Mouse (Mus musculus): ENCODE results near the gene Tex12. TPM values are rescaled to one million over a fixed set of nuclear protein-coding genes. Genes with fewer than 3 reads are reported as not detected.

Tex12 gene
- polyA plus RNA-seq, 1 experiment from 2014 or later, result not detected

GRCm38 (mm10) chr9:50593544-50593943 lies 32.4 kb upstream of the Tex12 start:
- Histone ChIP-seq H3K27me3 (replicated peaks; ENCODE audit: control insufficient read depth, insufficient read depth, low read length) (no peaks in the 10 kb centered on the region), H3K9ac (replicated peaks; ENCODE audit: low read depth, low read length) (no peak overlapping the region), H3K27ac (ENCODE audit: low read length) (no peak overlapping the region), H3K4me3 (replicated peaks; ENCODE audit: low read length) (no peak overlapping the region), H3K4me1 (replicated peaks; ENCODE audit: control insufficient read depth, insufficient read depth, low read length) (no peaks in the 10 kb centered on the region), H3K9me3 (ENCODE audit: control insufficient read depth, low read length) (no peaks in the 10 kb centered on the region), H3K36me3 (ENCODE audit: control insufficient read depth, insufficient read depth) (peaks cover 11% of the 10 kb centered on the region), H3K4me2 (ENCODE audit: low read length) (no peak overlapping the region)
- ATAC-seq, result no peak
- 88% methylated on average over 3 of the region's 3 CpGs for WGBS

- Histone ChIP-seq H3K36me3 (ENCODE audit: control insufficient read depth, insufficient read depth) (peaks cover 9% of the 10 kb centered on the region), H3K4me2 (ENCODE audit: low read length) (no peak overlapping the region), H3K27ac (ENCODE audit: low read length) (no peak overlapping the region), H3K9ac (replicated peaks; ENCODE audit: low read depth, low read length) (no peak overlapping the region), H3K27me3 (replicated peaks; ENCODE audit: control insufficient read depth, insufficient read depth, low read length) (no peaks in the 10 kb centered on the region), H3K9me3 (ENCODE audit: control insufficient read depth, low read length) (no peaks in the 10 kb centered on the region), H3K4me3 (replicated peaks; ENCODE audit: low read length) (no peak overlapping the region), H3K4me1 (replicated peaks; ENCODE audit: control insufficient read depth, insufficient read depth, low read length) (no peaks in the 10 kb centered on the region)
- ATAC-seq, result no peak
- WGBS, result 90% methylated on average over 9 of the region's 9 CpGs
These were observed 31.8 kb upstream of the Tex12 start for GRCm38 (mm10) chr9:50592955-50593354.

- no peak overlapping the region for H3K27ac ChIP-seq (ENCODE audit: low read length)
- no peaks in the 10 kb centered on the region for H3K27me3 ChIP-seq (replicated peaks; ENCODE audit: control insufficient read depth, insufficient read depth, low read length)
- H3K36me3 ChIP-seq (ENCODE audit: control insufficient read depth, insufficient read depth), result no peaks in the 10 kb centered on the region; the same call in 1 of the 2 replicates
- H3K4me3 ChIP-seq (replicated peaks; ENCODE audit: low read length), result no peak overlapping the region
- WGBS, result 75% methylated on average over 10 of the region's 10 CpGs
- H3K9me3 ChIP-seq (ENCODE audit: control insufficient read depth, low read length), result no peaks in the 10 kb centered on the region
- H3K9ac ChIP-seq (replicated peaks; ENCODE audit: low read depth, low read length), result no peak overlapping the region
- ATAC-seq, result no peak
- no peaks in the 10 kb centered on the region for H3K4me1 ChIP-seq (replicated peaks; ENCODE audit: control insufficient read depth, insufficient read depth, low read length)
- H3K4me2 ChIP-seq (ENCODE audit: low read length), result no peak overlapping the region
These were observed 29.9 kb upstream of the Tex12 start for GRCm38 (mm10) chr9:50590856-50591518.

GRCm38 (mm10) chr9:50586955-50587354 lies 25.8 kb upstream of the Tex12 start:
- Histone ChIP-seq H3K9me3 (ENCODE audit: control insufficient read depth, low read length) (no peaks in the 10 kb centered on the region), H3K9ac (replicated peaks; ENCODE audit: low read depth, low read length) (no peak overlapping the region), H3K27me3 (replicated peaks; ENCODE audit: control insufficient read depth, insufficient read depth, low read length) (no peaks in the 10 kb centered on the region), H3K36me3 (ENCODE audit: control insufficient read depth, insufficient read depth) (no peaks in the 10 kb centered on the region), H3K4me1 (replicated peaks; ENCODE audit: control insufficient read depth, insufficient read depth, low read length) (no peaks in the 10 kb centered on the region), H3K4me2 (ENCODE audit: low read length) (no peak overlapping the region), H3K4me3 (replicated peaks; ENCODE audit: low read length) (no peak overlapping the region), H3K27ac (ENCODE audit: low read length) (no peak overlapping the region)
- no peak for ATAC-seq
- 81% methylated on average over 4 of the region's 4 CpGs for WGBS

GRCm38 (mm10) chr9:50585145-50585818 lies 24.2 kb upstream of the Tex12 start:
- Histone ChIP-seq H3K36me3 (ENCODE audit: control insufficient read depth, insufficient read depth) (no peaks in the 10 kb centered on the region), H3K27ac (ENCODE audit: low read length) (no peak overlapping the region), H3K4me1 (replicated peaks; ENCODE audit: control insufficient read depth, insufficient read depth, low read length) (no peaks in the 10 kb centered on the region), H3K9me3 (ENCODE audit: control insufficient read depth, low read length) (no peaks in the 10 kb centered on the region), H3K4me2 (ENCODE audit: low read length) (no peak overlapping the region), H3K9ac (replicated peaks; ENCODE audit: low read depth, low read length) (no peak overlapping the region), H3K4me3 (replicated peaks; ENCODE audit: low read length) (no peak overlapping the region), H3K27me3 (replicated peaks; ENCODE audit: control insufficient read depth, insufficient read depth, low read length) (no peaks in the 10 kb centered on the region)
- ATAC-seq, result no peak
- WGBS, result 87% methylated on average over 6 of the region's 6 CpGs

- no peak overlapping the region for H3K4me3 ChIP-seq (replicated peaks; ENCODE audit: low read length)
- H3K9me3 ChIP-seq (ENCODE audit: control insufficient read depth, low read length), result no peaks in the 10 kb centered on the region
- 35% methylated on average over 4 of the region's 4 CpGs for WGBS
- H3K4me2 ChIP-seq (ENCODE audit: low read length), result no peak overlapping the region
- no peak overlapping the region for H3K27ac ChIP-seq (ENCODE audit: low read length)
- H3K36me3 ChIP-seq (ENCODE audit: control insufficient read depth, insufficient read depth), result no peaks in the 10 kb centered on the region
- ATAC-seq, result no peak
- H3K27me3 ChIP-seq (replicated peaks; ENCODE audit: control insufficient read depth, insufficient read depth, low read length), result no peaks in the 10 kb centered on the region
- no peaks in the 10 kb centered on the region for H3K4me1 ChIP-seq (replicated peaks; ENCODE audit: control insufficient read depth, insufficient read depth, low read length)
- H3K9ac ChIP-seq (replicated peaks; ENCODE audit: low read depth, low read length), result no peak overlapping the region
These were observed 19.2 kb upstream of the Tex12 start for GRCm38 (mm10) chr9:50580370-50580769.

- WGBS, result 80% methylated on average over 10 of the region's 10 CpGs
- Histone ChIP-seq H3K36me3 (ENCODE audit: control insufficient read depth, insufficient read depth) (no peaks in the 10 kb centered on the region), H3K27ac (ENCODE audit: low read length) (no peak overlapping the region), H3K4me2 (ENCODE audit: low read length) (no peak overlapping the region), H3K9ac (replicated peaks; ENCODE audit: low read depth, low read length) (no peak overlapping the region), H3K4me1 (replicated peaks; ENCODE audit: control insufficient read depth, insufficient read depth, low read length) (no peaks in the 10 kb centered on the region), H3K9me3 (ENCODE audit: control insufficient read depth, low read length) (no peaks in the 10 kb centered on the region), H3K27me3 (replicated peaks; ENCODE audit: control insufficient read depth, insufficient read depth, low read length) (no peaks in the 10 kb centered on the region), H3K4me3 (replicated peaks; ENCODE audit: low read length) (no peak overlapping the region)
- no peak for ATAC-seq
These were observed 8.7 kb upstream of the Tex12 start for GRCm38 (mm10) chr9:50569599-50570525.

- Histone ChIP-seq H3K9me3 (ENCODE audit: control insufficient read depth, low read length) (no peaks in the 10 kb centered on the region), H3K4me3 (replicated peaks; ENCODE audit: low read length) (no peak overlapping the region), H3K36me3 (ENCODE audit: control insufficient read depth, insufficient read depth) (no peaks in the 10 kb centered on the region), H3K4me2 (ENCODE audit: low read length) (no peak overlapping the region), H3K4me1 (replicated peaks; ENCODE audit: control insufficient read depth, insufficient read depth, low read length) (no peaks in the 10 kb centered on the region), H3K9ac (replicated peaks; ENCODE audit: low read depth, low read length) (no peak overlapping the region), H3K27me3 (replicated peaks; ENCODE audit: control insufficient read depth, insufficient read depth, low read length) (no peaks in the 10 kb centered on the region), H3K27ac (ENCODE audit: low read length) (no peak overlapping the region)
- ATAC-seq, result no peak
- WGBS, result 85% methylated on average over 2 of the region's 2 CpGs
These were observed 6.8 kb upstream of the Tex12 start for GRCm38 (mm10) chr9:50567881-50568280.

- H3K36me3 ChIP-seq (ENCODE audit: control insufficient read depth, insufficient read depth), result no peaks in the 10 kb centered on the region
- H3K4me2 ChIP-seq (ENCODE audit: low read length), result no peak overlapping the region
- no peaks in the 10 kb centered on the region for H3K27me3 ChIP-seq (replicated peaks; ENCODE audit: control insufficient read depth, insufficient read depth, low read length)
- WGBS, result 88% methylated on average over 4 of the region's 4 CpGs
- no peaks in the 10 kb centered on the region for H3K9me3 ChIP-seq (ENCODE audit: control insufficient read depth, low read length)
- H3K27ac ChIP-seq (ENCODE audit: low read length), result no peak overlapping the region
- no peak for ATAC-seq
- H3K4me3 ChIP-seq (replicated peaks; ENCODE audit: low read length), result no peak overlapping the region
- no peak overlapping the region for H3K9ac ChIP-seq (replicated peaks; ENCODE audit: low read depth, low read length)
- H3K4me1 ChIP-seq (replicated peaks; ENCODE audit: control insufficient read depth, insufficient read depth, low read length), result no peaks in the 10 kb centered on the region
These were observed 6.2 kb upstream of the Tex12 start for GRCm38 (mm10) chr9:50567372-50567771.
